Mouse (Mus musculus) liver, embryonic 11.5 days (tissue): ENCODE measurements around the gene Cntnap2. TPM values are rescaled to one million over a fixed set of nuclear protein-coding genes. Genes with fewer than 3 reads are reported as not detected.
A peak's percentile ranks its signal among the peaks of the same experiment; 100 is the strongest.

Experiments used
- ATAC-seq: fragments of 200-750 bp; cut with Nextera tagmentation; replicated peaks from 2 replicates; pipeline ENCODE4 v1.8.0; 2017; ENCODE audit warnings: moderate number of reproducible peaks, mild to moderate bottlenecking, moderate TSS enrichment, moderate library complexity; ENCODE audit not compliant: low FRiP score
- DNase-seq: peaks from one replicate; pipeline ENCODE4 v3.0.0-alpha.2; 2017; ENCODE audit warnings: low spot score
- H3K27ac ChIP-seq: fragments of 300-500 bp; sonication (generic); 2 replicates; pipeline ENCODE4 v1.5.1; 2014; ENCODE audit warnings: mild to moderate bottlenecking, low read depth, low read length, control low read depth
- H3K27me3 ChIP-seq: fragments of 300-500 bp; sonication (generic); replicated peaks from 2 replicates; pipeline ENCODE4 v1.6.1; 2014; ENCODE audit warnings: low read length, mixed read lengths; ENCODE audit not compliant: control insufficient read depth, insufficient read depth
- H3K36me3 ChIP-seq: fragments of 300-500 bp; sonication (generic); 2 replicates; pipeline ENCODE4 v1.6.1; 2014; ENCODE audit warnings: mild to moderate bottlenecking, low read length, moderate library complexity, mixed read lengths; ENCODE audit not compliant: control insufficient read depth, insufficient read depth
- H3K4me1 ChIP-seq: fragments of 300-500 bp; sonication (generic); replicated peaks from 2 replicates; pipeline ENCODE4 v1.6.1; 2014; ENCODE audit warnings: low read length, mixed read lengths; ENCODE audit not compliant: control insufficient read depth, insufficient read depth
- H3K4me2 ChIP-seq: fragments of 300-500 bp; sonication (generic); 2 replicates; pipeline ENCODE4 v1.6.1; 2014; ENCODE audit warnings: mild to moderate bottlenecking, control low read depth, moderate library complexity
- H3K4me3 ChIP-seq: fragments of 300-500 bp; sonication (generic); 2 replicates; pipeline ENCODE4 v1.5.1; 2014; ENCODE audit warnings: low read depth, low read length, control low read depth
- H3K9ac ChIP-seq: fragments of 300-500 bp; sonication (generic); 2 replicates; pipeline ENCODE4 v1.6.1; 2014; ENCODE audit warnings: low read depth, low read length, control low read depth
- H3K9me3 ChIP-seq: fragments of 300-500 bp; sonication (generic); 2 replicates; pipeline ENCODE4 v1.6.1; 2016; ENCODE audit warnings: low read length, inconsistent platforms, mixed read lengths; ENCODE audit not compliant: control insufficient read depth
- WGBS: fragments of 180-500 bp; shearing (Covaris S2); extraction: QIAGEN DNeasy Blood & Tissue Kit; methylation state at CpG from one replicate; pipeline ENCODE4 v1.1.7; 2014; 5-methylcytosine and 5-hydroxymethylcytosine counted together
- polyA plus RNA-seq: library from polyadenylated mRNA; unstranded; fragments of >200 nt; fragmentation: Nextera tagmentation; extraction: Ambion mirVana; gene quantifications from 2 replicates; pipeline ENCODE4 v1.2.1, GENCODE M21; 2014

Cntnap2 gene
- polyA plus RNA-seq, 1 experiment from 2014 or later: 1.2 TPM

DNA sequence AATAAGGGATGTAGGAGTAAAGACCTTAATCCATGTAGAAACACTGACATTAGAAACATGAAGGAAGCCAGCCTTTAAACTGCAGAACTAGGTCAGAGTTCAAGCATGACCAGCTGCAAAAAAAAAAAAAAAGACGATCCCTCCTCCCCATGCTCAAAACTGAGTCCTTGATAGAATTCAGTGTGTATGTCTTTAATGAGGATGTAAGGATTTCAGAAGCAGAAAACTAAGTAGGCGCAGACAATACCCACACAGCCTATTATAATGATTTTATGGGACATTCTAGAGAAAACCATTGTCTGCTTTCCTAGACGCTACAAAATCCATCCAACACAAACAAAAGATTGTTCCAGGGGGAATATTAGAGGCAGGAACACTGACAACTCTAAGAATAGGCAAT, 2168.4 kb downstream of the Cntnap2 start:
- Histone ChIP-seq H3K27ac (no peak overlapping the region), H3K27me3 (no peaks in the 10 kb centered on the region), H3K9me3 (no peaks in the 10 kb centered on the region), H3K9ac (no peak overlapping the region), H3K4me3 (no peak overlapping the region), H3K4me1 (no peaks in the 10 kb centered on the region; the same call in 1 of the 2 replicates), H3K36me3 (no peaks in the 10 kb centered on the region), H3K4me2 (no peak overlapping the region)
- ATAC-seq (no peak), DNase-seq (no peak)
- WGBS: 64% methylated on average over 3 of the region's 3 CpGs

DNA sequence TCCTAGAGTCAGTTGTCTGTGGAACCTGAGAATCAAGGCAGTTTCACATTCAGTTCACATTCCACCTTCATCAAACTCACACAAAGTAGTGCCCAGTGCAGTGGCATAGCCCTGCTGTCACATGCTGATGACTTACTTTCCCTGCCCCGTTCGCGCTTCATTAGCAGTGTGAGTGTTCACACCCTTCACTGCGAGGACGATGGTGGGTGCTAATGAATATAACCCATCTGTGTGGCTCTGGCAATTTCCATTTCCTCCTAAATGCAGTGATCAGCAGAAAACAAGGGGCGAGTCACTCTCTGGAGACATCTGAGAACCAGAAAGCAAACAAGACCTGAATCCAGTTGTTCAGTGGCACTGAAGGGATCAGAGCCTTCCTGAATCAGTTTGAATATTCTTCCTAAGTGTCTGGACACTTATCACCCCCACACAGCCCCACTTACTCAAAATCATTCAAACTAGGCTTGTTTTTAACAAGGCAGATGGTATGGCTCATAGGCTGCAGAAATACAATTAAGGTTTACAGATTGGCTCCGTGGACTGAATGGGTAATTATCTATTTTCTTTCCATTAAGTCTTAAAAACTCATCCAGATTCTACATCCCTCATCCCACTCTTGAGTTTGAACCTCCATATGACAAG, 2169.6 kb downstream of the Cntnap2 start:
- no peak for ATAC-seq
- WGBS: 60% methylated on average over 7 of the region's 7 CpGs

DNA sequence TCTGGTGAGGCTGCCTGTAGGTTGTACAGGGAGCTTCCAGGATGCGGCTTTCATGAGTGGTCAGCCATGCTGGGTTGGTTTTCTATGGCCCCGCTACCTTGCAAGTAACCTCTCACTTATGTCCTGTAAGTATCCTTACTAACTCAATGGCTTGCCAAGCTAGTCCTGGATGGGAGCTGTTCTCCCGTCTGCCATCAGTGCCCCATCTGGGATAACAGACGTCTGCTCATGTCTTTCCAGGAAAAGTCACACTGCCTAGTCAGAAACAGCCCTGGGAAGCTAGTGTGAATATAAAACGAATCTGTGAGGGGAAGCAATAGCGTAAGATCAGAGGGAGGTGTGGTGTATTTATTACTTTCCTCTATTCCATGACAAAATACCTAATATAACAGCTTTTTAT, 2172.4 kb downstream of the Cntnap2 start:
- H3K27me3 ChIP-seq: no peaks in the 10 kb centered on the region
- H3K4me1 ChIP-seq: no peaks in the 10 kb centered on the region
- H3K9ac ChIP-seq: no peak overlapping the region
- H3K4me2 ChIP-seq: no peak overlapping the region
- ATAC-seq (no peak), DNase-seq (no peak)
- WGBS: 66% methylated on average over 6 of the region's 6 CpGs
- no peaks in the 10 kb centered on the region for H3K9me3 ChIP-seq
- no peak overlapping the region for H3K4me3 ChIP-seq
- H3K36me3 ChIP-seq: no peaks in the 10 kb centered on the region
- H3K27ac ChIP-seq: no peak overlapping the region

More for the DNA sequence above, 2169.6 kb downstream of the Cntnap2 start:
- DNase-seq: no peak
- no peak overlapping the region for H3K4me2 ChIP-seq
- no peak overlapping the region for H3K4me3 ChIP-seq
- no peaks in the 10 kb centered on the region; the same call in 1 of the 2 replicates for H3K4me1 ChIP-seq
- no peak overlapping the region for H3K9ac ChIP-seq
- no peaks in the 10 kb centered on the region for H3K27me3 ChIP-seq
- H3K27ac ChIP-seq: no peak overlapping the region
- H3K9me3 ChIP-seq: no peaks in the 10 kb centered on the region
- H3K36me3 ChIP-seq: no peaks in the 10 kb centered on the region

DNA sequence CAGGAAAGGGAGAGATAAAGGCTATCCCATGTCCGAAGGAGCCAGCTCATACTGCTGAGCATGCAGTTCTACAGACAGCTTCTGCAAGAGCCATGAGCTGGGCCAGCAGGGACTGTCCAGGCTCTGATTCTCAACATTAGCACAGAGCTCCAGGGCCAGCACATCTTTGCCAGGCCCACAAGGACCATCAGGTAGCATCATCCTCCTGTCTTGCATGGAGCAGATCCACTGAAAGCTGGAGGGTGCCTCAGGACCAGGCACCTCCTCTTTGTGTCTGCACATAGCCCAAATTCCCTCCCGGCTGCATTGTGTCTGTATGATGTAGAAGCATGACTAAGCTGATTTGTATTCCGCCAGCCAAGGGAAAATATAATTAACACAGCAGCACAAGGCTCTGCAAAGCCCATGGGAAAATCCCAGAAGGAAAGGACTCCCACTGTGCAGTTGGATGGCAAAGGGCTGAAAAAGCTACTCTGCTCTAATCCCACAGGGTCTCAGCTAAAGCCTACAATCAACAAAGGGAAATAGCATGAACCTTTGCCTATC, 2180.3 kb downstream of the Cntnap2 start:
- Histone ChIP-seq H3K27me3 (no peaks in the 10 kb centered on the region), H3K4me1 (peaks cover 6% of the 10 kb centered on the region; the same call in 1 of the 2 replicates), H3K9me3 (no peaks in the 10 kb centered on the region), H3K4me3 (no peak overlapping the region), H3K4me2 (no peak overlapping the region), H3K36me3 (no peaks in the 10 kb centered on the region), H3K27ac (no peak overlapping the region), H3K9ac (no peak overlapping the region)
- no peak for DNase-seq
- ATAC-seq: no peak
- 58% methylated on average over 3 of the region's 3 CpGs for WGBS

DNA sequence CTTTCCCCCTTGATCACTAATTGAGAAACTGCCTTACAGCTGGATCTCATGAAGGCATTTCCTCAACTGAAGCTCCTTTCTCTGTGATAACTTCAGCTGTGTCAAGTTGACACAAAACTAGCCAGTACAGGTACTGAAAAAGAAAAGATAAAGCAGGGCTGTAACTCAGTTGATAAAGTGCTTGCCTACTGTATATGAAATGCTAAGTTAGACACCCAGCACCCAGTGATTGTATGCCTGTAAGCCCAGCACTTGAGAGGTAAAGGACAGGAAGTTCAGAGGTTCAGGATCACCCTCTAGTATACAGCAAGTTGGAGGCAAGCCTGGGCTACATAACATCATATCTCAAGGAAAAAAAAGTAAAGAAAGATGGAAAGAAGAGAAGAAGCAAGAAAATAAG, 2182.2 kb downstream of the Cntnap2 start:
- ATAC-seq: peak; percentile 82
- no peak overlapping the region for H3K4me3 ChIP-seq
- peaks cover 9% of the 10 kb centered on the region; the same call in 1 of the 2 replicates for H3K4me1 ChIP-seq
- DNase-seq: no peak
- no peak overlapping the region for H3K4me2 ChIP-seq
- H3K27me3 ChIP-seq: no peaks in the 10 kb centered on the region
- no peak overlapping the region for H3K27ac ChIP-seq
- H3K9ac ChIP-seq: no peak overlapping the region
- no peaks in the 10 kb centered on the region for H3K36me3 ChIP-seq
- H3K9me3 ChIP-seq: no peaks in the 10 kb centered on the region

DNA sequence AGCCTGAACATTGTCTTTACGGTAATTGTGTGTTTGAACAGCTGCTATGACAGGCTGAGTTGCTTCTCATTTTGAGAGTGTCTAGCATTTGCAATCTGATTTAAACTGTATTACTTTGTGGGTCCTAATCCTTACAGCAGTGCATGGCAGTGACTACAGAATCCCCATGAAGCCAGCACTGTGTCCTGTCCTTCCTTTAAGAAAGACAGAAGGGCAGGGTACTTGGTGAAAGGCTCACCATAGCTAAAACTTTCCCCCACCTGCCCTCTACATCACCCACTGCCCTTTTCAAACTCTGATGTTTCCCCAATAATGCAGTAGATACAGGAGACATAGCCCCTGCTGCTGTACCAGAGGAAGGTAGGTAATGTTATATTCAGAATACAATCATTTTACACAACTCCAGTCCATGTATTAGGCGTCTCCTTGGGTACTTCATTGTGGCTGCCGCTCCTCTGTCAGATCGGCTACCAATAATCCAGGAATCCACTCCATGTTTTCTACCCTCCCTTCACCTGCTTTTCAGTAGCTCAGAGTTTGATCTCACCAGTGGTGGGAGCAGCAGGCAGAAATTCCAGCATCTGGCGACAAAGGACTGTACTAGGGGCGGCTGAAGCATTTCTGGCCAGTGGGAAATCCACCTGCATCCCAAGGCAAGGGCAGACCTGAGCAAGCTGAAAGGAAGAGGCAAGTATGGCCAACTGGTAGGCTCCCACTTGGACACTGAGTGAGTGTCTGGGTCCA, 2184.9 kb downstream of the Cntnap2 start:
- no peaks in the 10 kb centered on the region for H3K36me3 ChIP-seq
- no peaks in the 10 kb centered on the region for H3K9me3 ChIP-seq
- H3K9ac ChIP-seq: peak overlapping the region; percentile 48; the same call in 1 of the 2 replicates
- H3K27ac ChIP-seq: no peak overlapping the region
- 15% methylated on average over 6 of the region's 6 CpGs for WGBS
- no peaks in the 10 kb centered on the region for H3K27me3 ChIP-seq
- peak; percentile 39 for DNase-seq
- peak overlapping the region; percentile 56 for H3K4me2 ChIP-seq
- ATAC-seq: peak; percentile 85
- peak overlapping the region; percentile 29; the same call in 1 of the 2 replicates for H3K4me3 ChIP-seq
- H3K4me1 ChIP-seq: peaks cover 9% of the 10 kb centered on the region; the same call in 1 of the 2 replicates

DNA sequence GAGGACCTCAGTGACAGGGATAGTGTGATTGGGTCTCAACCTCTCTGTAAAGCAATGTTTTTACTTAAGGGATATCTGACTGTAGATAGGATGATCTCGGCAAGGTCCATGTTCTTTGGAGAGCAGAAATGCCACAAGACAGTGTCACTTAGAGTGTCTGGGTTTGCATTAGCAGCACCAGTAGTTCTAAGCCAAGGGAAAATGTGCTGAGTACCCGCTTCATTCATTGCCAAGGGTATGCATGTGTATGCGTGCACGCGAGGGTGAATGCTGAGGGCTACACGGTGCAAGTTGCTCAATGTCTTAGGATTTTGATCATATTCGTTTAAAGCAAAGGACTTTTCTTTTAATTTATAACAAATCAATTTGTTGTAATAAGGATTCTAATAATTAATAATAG, 2185.5 kb downstream of the Cntnap2 start:
- 30% methylated on average over 7 of the region's 7 CpGs for WGBS
- ATAC-seq: peak; percentile 24; the same call in 1 of the 2 replicates

DNA sequence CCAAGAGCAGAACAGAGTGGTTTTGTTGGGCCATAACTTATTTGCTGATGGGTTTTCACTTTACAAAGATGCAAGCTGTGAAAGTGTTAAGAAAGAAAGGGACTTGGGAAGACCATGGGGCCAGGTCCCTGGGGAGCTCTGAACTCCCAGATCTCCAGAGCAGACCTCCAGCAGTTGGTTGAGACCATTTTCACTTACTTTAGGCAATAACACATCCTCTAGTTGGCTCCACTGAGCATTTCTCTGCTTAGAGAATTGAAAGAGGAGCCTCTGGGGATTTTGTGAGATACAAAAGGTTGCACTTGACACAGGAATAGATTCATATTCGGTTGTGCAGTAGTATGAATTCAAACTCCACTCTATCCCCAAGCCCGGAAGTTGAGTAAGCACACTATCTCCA, 2196.1 kb downstream of the Cntnap2 start:
- Histone ChIP-seq H3K4me3 (no peak overlapping the region), H3K9me3 (no peaks in the 10 kb centered on the region), H3K4me1 (0 out of 2 replicates have a peak, but pooled peaks cover 2% of the 10 kb centered on the region), H3K27ac (no peak overlapping the region), H3K9ac (no peak overlapping the region), H3K36me3 (no peaks in the 10 kb centered on the region), H3K27me3 (no peaks in the 10 kb centered on the region), H3K4me2 (no peak overlapping the region)
- 82% methylated on average over 2 of the region's 2 CpGs for WGBS
- ATAC-seq: no peak
- DNase-seq: no peak

More for the DNA sequence above, 2185.5 kb downstream of the Cntnap2 start:
- H3K4me3 ChIP-seq: peak overlapping the region; percentile 29; the same call in 1 of the 2 replicates
- H3K27ac ChIP-seq: no peak overlapping the region
- H3K9me3 ChIP-seq: no peaks in the 10 kb centered on the region
- no peaks in the 10 kb centered on the region for H3K27me3 ChIP-seq
- peak overlapping the region; percentile 56 for H3K4me2 ChIP-seq
- DNase-seq: peak; percentile 32
- H3K36me3 ChIP-seq: no peaks in the 10 kb centered on the region
- peaks cover 5% of the 10 kb centered on the region; the same call in 1 of the 2 replicates for H3K4me1 ChIP-seq
- peak overlapping the region; percentile 48; the same call in 1 of the 2 replicates for H3K9ac ChIP-seq
